Mouse (Mus musculus): Measurements from ENCODE around the gene Yars.
A peak's percentile ranks its signal among the peaks of the same experiment; 100 is the strongest.
"Not testable (repeated sequence)": the region's sequence is repeated elsewhere in the genome, so short reads cannot be mapped to it uniquely, and the experiment has no call there.

The Yars gene

GRCm38 (mm10) chr4:129188803-129189541 is 588 bp upstream of the Yars start:
- DNase-seq (ENCODE audit: low spot score), result peak; percentile 12

- no peak for DNase-seq (ENCODE audit: low spot score)
Measured at GRCm38 (mm10) chr4:129190538-129190937, 978 bp downstream of the Yars start.

- DNase-seq (ENCODE audit: low spot score), result no peak
Measured at GRCm38 (mm10) chr4:129191691-129192090, 2.1 kb downstream of the Yars start.

GRCm38 (mm10) chr4:129194280-129194679 is 4.7 kb downstream of the Yars start:
- no peak for DNase-seq (ENCODE audit: low spot score)

- DNase-seq (ENCODE audit: low spot score), result no peak
Measured at GRCm38 (mm10) chr4:129197514-129197913, 8.0 kb downstream of the Yars start.

- DNase-seq (ENCODE audit: low spot score), result no peak
Measured at GRCm38 (mm10) chr4:129204655-129205054, 15.1 kb downstream of the Yars start.

- no peak for DNase-seq (ENCODE audit: low spot score)
Measured at GRCm38 (mm10) chr4:129206792-129207191, 17.2 kb downstream of the Yars start.

GRCm38 (mm10) chr4:129209504-129209903 is 19.9 kb downstream of the Yars start:
- peak; percentile 21 for DNase-seq (ENCODE audit: low spot score)

- no peak for DNase-seq (ENCODE audit: low spot score)
Measured at GRCm38 (mm10) chr4:129211461-129211860, 21.9 kb downstream of the Yars start.

GRCm38 (mm10) chr4:129212486-129212885 is 22.9 kb downstream of the Yars start:
- DNase-seq (ENCODE audit: low spot score), result not testable (repeated sequence)

- DNase-seq (ENCODE audit: low spot score), result no peak
Measured at GRCm38 (mm10) chr4:129218569-129219175, 29.1 kb downstream of the Yars start.

- no peak for DNase-seq (ENCODE audit: low spot score)
Measured at GRCm38 (mm10) chr4:129219198-129219597, 29.6 kb downstream of the Yars start.

GRCm38 (mm10) chr4:129220376-129221089 is 31.0 kb downstream of the Yars start:
- DNase-seq (ENCODE audit: low spot score), result no peak

- DNase-seq (ENCODE audit: low spot score), result no peak
Measured at GRCm38 (mm10) chr4:129221097-129222010, 31.8 kb downstream of the Yars start.

GRCm38 (mm10) chr4:129222019-129222925 is 32.7 kb downstream of the Yars start:
- no peak for DNase-seq (ENCODE audit: low spot score)

- no peak for DNase-seq (ENCODE audit: low spot score)
Measured at GRCm38 (mm10) chr4:129223421-129224281, 34.1 kb downstream of the Yars start.

- DNase-seq (ENCODE audit: low spot score), result no peak
Measured at GRCm38 (mm10) chr4:129225315-129225714, 35.8 kb downstream of the Yars start.

GRCm38 (mm10) chr4:129226441-129226963 is 36.9 kb downstream of the Yars start:
- no peak for DNase-seq (ENCODE audit: low spot score)

GRCm38 (mm10) chr4:129227170-129227984 is 37.8 kb downstream of the Yars start:
- DNase-seq (ENCODE audit: low spot score), result no peak
